In the genomic region with DNA sequence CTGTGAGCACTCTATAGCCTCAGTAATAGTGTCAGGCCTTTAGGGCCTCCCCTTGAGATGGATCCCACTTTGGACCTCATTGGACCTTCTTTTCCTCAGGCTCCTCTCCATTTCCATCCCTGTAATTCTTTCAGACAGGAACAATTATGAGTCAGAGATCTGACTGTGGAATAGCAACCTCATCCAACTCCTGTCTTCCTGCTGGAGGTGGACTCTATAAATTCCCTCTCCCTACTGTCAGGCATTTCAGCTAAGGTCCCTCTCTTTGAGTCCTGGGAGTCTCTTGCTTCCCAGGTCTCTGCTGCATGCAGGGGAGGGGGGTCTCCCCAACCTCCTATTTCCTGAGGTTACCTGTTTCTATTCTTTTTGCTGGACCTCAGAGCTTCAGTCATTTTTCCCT, we compare ENCODE assay signal across 5 mouse cellular contexts.
DNase-seq lines count a peak whose midpoint lies in the region; ATAC-seq lines count a peak whose summit lies in the region.

No protein-coding gene starts in this region.

- ATAC-seq in frontal cortex, adult (ENCODE audit: low TSS enrichment), result peak; percentile 91

- peak; percentile 42 for DNase-seq in brain, adult 2 months (ENCODE audit: low read depth, low spot score)
- DNase-seq in frontal cortex, postnatal 36 days (ENCODE audit: low spot score in 2 of 2), result peak; percentile 2 to 12
- DNase-seq in right cerebral cortex, adult 18-20 months, result peak; percentile 15
- peak; percentile 7 to 11 for DNase-seq in right cerebral cortex, adult 2 months (ENCODE audit: low spot score in 2 of 2)

Comparison
In these comparisons a context has a peak if more than half of its experiments do, and no peak if none do; other contexts are left out.
1. Peak in every context shown above with its lines: DNase-seq and ATAC-seq.